Mouse (Mus musculus) Patski (cell line): ENCODE data around the gene Gm13277. TPM values are rescaled to one million over a fixed set of nuclear protein-coding genes. Genes with fewer than 3 reads are reported as not detected.
A peak's percentile ranks its signal among the peaks of the same experiment; 100 is the strongest.
"Not testable (repeated sequence)": the region's sequence is repeated elsewhere in the genome, so short reads cannot be mapped to it uniquely, and the experiment has no call there.

Experiments used
- ATAC-seq: fragments of 100-300 bp; one replicate; pipeline ENCODE4 v1.8.0; 2021
- CTCF ChIA-PET: fragments of 350-600 bp; sonication (Branson Sonifier 250); formaldehyde crosslinking; loops from one replicate; lab custom pipeline; 2022; ENCODE audit warnings: inconsistent platforms; lab: Charles Lee
- POLR2A ChIA-PET: fragments of 350-600 bp; sonication (Branson Sonifier 250); formaldehyde crosslinking; loops from one replicate; lab custom pipeline; 2022; ENCODE audit warnings: antibody characterized with exemption, inconsistent platforms; lab: Charles Lee
- DNase-seq: peaks from one replicate; pipeline ENCODE4 v3.0.0-alpha.2; 2011; ENCODE audit warnings: low read depth, low spot score
- H3K27me3 ChIP-seq: fragments of 371-371 bp; one replicate; pipeline ENCODE4 v1.5.1; 2021
- CTCF ChIP-seq: fragments of 100-300 bp; IDR thresholded peaks from one replicate; pipeline ENCODE4 v1.5.1; 2021
- in situ Hi-C: fragments of 300-500 bp; cut with MboI; formaldehyde crosslinking; loops from 3 replicates; pipeline ENCODE4 v1.11.1; 2018; ENCODE audit warnings: low pct_unique_long_range_greater_than_20kb, mixed read lengths
- polyA plus RNA-seq: library from polyadenylated mRNA; unstranded; gene quantifications from one replicate; pipeline ENCODE4 v1.2.3, GENCODE M21; 2021

Gene Gm13277
- polyA plus RNA-seq, 1 experiment from 2014 or later, result not detected

- CTCF ChIA-PET, DNase-seq, in situ Hi-C loops, H3K27me3 ChIP-seq, ATAC-seq, POLR2A ChIA-PET: not testable (repeated sequence)
Measured at GRCm38 (mm10) chr4:88805231-88805630, 16.8 kb downstream of the Gm13277 start, which contains the start of gene Gm13288. Gene Gm13288, plus strand, starts transcription at chr4:88805531.

- ATAC-seq, H3K27me3 ChIP-seq, DNase-seq, CTCF ChIA-PET, POLR2A ChIA-PET, in situ Hi-C loops: not testable (repeated sequence)
Measured at GRCm38 (mm10) chr4:88805761-88806160, 17.3 kb downstream of the Gm13277 start.

GRCm38 (mm10) chr4:88815928-88816327 is 27.5 kb downstream of the Gm13277 start, which contains the start of gene Ifna7:
Gene Ifna7, plus strand, starts transcription at chr4:88816228.
- in situ Hi-C loops, result no loop called here
- ChIA-PET POLR2A (no interaction called here), CTCF (no interaction called here)
- no peak for TF ChIP-seq CTCF
- no peaks in the 10 kb centered on the region for H3K27me3 ChIP-seq
- no peak for ATAC-seq
- no peak for DNase-seq

- CTCF ChIA-PET, result interaction anchor here (1.2 kb wide), 1 partner anchor 11 kb away, joined by 5 read pairs; no protein-coding TSS in a partner anchor
- POLR2A ChIA-PET, result no interaction called here
- DNase-seq (no peak), ATAC-seq (no peak)
- no peak for TF ChIP-seq CTCF
- in situ Hi-C loops, result no loop called here
- H3K27me3 ChIP-seq, result no peaks in the 10 kb centered on the region
Measured at GRCm38 (mm10) chr4:88819659-88820058, 31.2 kb downstream of the Gm13277 start, which contains the start of gene Ifna11. Gene Ifna11, plus strand, starts transcription at chr4:88819959.

DNA sequence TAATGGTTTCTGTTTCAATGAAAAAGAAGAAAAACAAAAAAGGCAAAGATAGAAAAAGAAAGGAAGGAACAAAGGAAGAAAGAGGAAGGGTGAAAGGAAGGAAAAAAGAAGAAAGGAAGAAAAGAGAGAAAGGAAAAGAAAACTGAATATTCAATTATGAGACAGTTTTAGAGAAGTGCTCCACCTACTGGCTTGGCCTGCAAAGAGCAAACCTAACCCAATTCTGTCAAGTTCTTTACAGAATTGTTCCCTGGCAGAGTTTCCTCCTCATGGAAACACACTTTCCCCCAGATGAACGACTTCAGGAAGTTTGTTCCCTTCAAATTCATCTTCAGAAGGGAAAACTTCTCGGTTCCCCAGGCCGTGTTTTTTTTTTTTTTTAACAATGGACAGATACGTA is 34.6 kb downstream of the Gm13277 start:
- TF ChIP-seq CTCF, result peak; percentile 34
- ChIA-PET POLR2A (no interaction called here), CTCF (interaction anchor here (1.9 kb wide), 1 partner anchor 8 kb away, joined by 10 read pairs; no protein-coding TSS in a partner anchor)
- H3K27me3 ChIP-seq, result no peaks in the 10 kb centered on the region
- DNase-seq (no peak), ATAC-seq (no peak)
- in situ Hi-C loops, result no loop called here

GRCm38 (mm10) chr4:88827116-88827515 is 38.7 kb downstream of the Gm13277 start, which contains the start of gene Ifna6:
Gene Ifna6, plus strand, starts transcription at chr4:88827416.
- POLR2A ChIA-PET, DNase-seq, ATAC-seq, CTCF ChIA-PET, H3K27me3 ChIP-seq: not testable (repeated sequence)
- in situ Hi-C loops, result loop anchor here (25.0 kb wide), 4 partner anchors 665 to 1715 kb away; partner anchors contain the start of gene Dmrta1

DNA sequence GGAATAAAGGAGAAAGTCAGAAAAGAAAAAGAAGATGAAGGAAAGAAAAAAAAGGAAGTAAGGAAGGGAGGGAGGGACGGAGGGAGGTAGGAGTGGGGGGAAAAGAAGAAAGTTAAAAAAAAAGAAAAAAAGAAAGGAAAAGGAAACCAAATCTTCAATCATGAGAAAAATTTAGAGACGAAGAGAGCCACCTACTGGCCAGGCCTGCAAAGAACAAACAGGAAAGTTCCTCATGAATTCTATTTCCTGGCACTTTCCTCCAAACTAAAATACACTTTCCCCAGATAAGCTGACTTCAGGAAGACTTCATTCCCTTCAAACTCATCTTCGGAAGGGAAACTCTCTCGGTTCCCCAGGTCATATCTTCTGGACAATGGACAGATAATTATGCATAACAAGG is 42.1 kb downstream of the Gm13277 start:
- ChIA-PET CTCF (interaction anchor here (1.0 to 3.0 kb wide), 18 partner anchors 8 to 669 kb away, joined by 3 to 31 read pairs (median 6); partner anchors contain the start of genes Ifna14 and Ifna4), POLR2A (no interaction called here)
- TF ChIP-seq CTCF, result peak; percentile 97
- in situ Hi-C loops, result loop anchor here (5.0 to 25.0 kb wide), 5 partner anchors 258 to 1718 kb away; partner anchors contain the start of genes Dmrta1 and Ifna14
- peaks cover 4% of the 10 kb centered on the region for H3K27me3 ChIP-seq
- peak; percentile 30 for DNase-seq
- ATAC-seq, result peak; percentile 27

- POLR2A ChIA-PET, DNase-seq, CTCF ChIA-PET, H3K27me3 ChIP-seq, ATAC-seq: not testable (repeated sequence)
- in situ Hi-C loops, result loop anchor here (25.0 kb wide), 4 partner anchors 673 to 1723 kb away; partner anchors contain the start of gene Dmrta1
Measured at GRCm38 (mm10) chr4:88835225-88835624, 46.8 kb downstream of the Gm13277 start, which contains the start of gene Ifna5. Gene Ifna5, plus strand, starts transcription at chr4:88835525.

Other genes with a start within 250 kb of the Gm13277 start
- gene Ifna15, start 230.4 kb upstream of the Gm13277 start, polyA plus RNA-seq, result not detected
- gene Ifna14, start 216.8 kb upstream of the Gm13277 start, polyA plus RNA-seq, result not detected
- not detected for gene Ifna9, start 196.2 kb upstream of the Gm13277 start, polyA plus RNA-seq
- gene Ifna12, start 185.3 kb upstream of the Gm13277 start, polyA plus RNA-seq, result not detected
- gene C87499, start 154.2 kb upstream of the Gm13277 start, polyA plus RNA-seq, result not detected
- not detected for gene Ifna13, start 144.2 kb upstream of the Gm13277 start, polyA plus RNA-seq
- not detected for gene Ifna16, start 111.7 kb upstream of the Gm13277 start, polyA plus RNA-seq
- gene Ifna2, start 104.7 kb upstream of the Gm13277 start, polyA plus RNA-seq, result not detected
- gene Ifnab, start 97.3 kb upstream of the Gm13277 start, polyA plus RNA-seq, result not detected
- 1.3 TPM for gene Gm26566, start 66.8 kb upstream of the Gm13277 start, polyA plus RNA-seq
- 18.2 TPM for gene Klhl9, start 66.2 kb upstream of the Gm13277 start, polyA plus RNA-seq
- not detected for gene Gm13271, start 33.8 kb upstream of the Gm13277 start, polyA plus RNA-seq
- not detected for gene Gm13283, start 28.5 kb upstream of the Gm13277 start, polyA plus RNA-seq
- 2.7 TPM for gene Gm13290, start 14.8 kb upstream of the Gm13277 start, polyA plus RNA-seq
- not detected for gene Gm13289, start 11.7 kb upstream of the Gm13277 start, polyA plus RNA-seq
- gene Gm13272, start 8.8 kb upstream of the Gm13277 start, polyA plus RNA-seq, result not detected
- not detected for gene Ifnz, start 6.5 kb upstream of the Gm13277 start, polyA plus RNA-seq
- gene Gm13276, start 2.9 kb upstream of the Gm13277 start, polyA plus RNA-seq, result 2.4 TPM
- not detected for gene Gm13278, start 2.9 kb downstream of the Gm13277 start, polyA plus RNA-seq
- not detected for gene Gm13275, start 5.9 kb downstream of the Gm13277 start, polyA plus RNA-seq
- not detected for gene Gm13279, start 8.8 kb downstream of the Gm13277 start, polyA plus RNA-seq
- gene Gm13285, start 11.0 kb downstream of the Gm13277 start, polyA plus RNA-seq, result 1.1 TPM
- 2.1 TPM for gene Gm13287, start 14.6 kb downstream of the Gm13277 start, polyA plus RNA-seq
- gene Gm13288, start 16.9 kb downstream of the Gm13277 start, polyA plus RNA-seq, result 0.22 TPM
- gene Ifna7, start 27.6 kb downstream of the Gm13277 start, polyA plus RNA-seq, result not detected
- gene Ifna11, start 31.3 kb downstream of the Gm13277 start, polyA plus RNA-seq, result not detected
- not detected for gene Ifna6, start 38.8 kb downstream of the Gm13277 start, polyA plus RNA-seq
- gene Ifna5, start 46.9 kb downstream of the Gm13277 start, polyA plus RNA-seq, result not detected
- not detected for gene Ifna4, start 53.2 kb downstream of the Gm13277 start, polyA plus RNA-seq
- gene Ifna1, start 61.5 kb downstream of the Gm13277 start, polyA plus RNA-seq, result not detected
- gene Ifne, start 91.6 kb downstream of the Gm13277 start, polyA plus RNA-seq, result 0.15 TPM